Mouse (Mus musculus): ENCODE results near the gene Gm10130.
"Not testable (repeated sequence)": the region's sequence is repeated elsewhere in the genome, so short reads cannot be mapped to it uniquely, and the experiment has no call there.

Gene Gm10130

DNA sequence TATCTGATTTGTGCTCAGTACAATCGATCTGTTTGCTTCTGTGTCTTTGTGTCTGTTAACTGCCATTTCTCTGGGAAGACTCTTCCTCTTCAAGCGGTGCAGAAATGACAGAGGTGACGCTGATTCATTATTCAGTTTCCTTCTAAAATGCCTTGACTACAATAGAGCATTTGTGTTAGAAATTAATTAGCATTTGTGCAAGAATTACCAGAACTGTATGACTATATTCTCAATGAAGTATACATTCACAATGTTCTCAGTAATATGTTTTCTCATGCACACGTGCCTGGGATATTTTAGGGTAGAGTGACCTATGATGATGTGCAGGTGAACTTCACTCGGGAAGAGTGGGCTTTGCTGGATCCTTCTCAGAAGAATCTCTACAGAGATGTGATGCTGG lies at the start of gene Gm10130:
Gm10130 (plus strand) TSS at position 301 of the 400 bp plus-strand sequence.
- DNase-seq (ENCODE audit: low spot score in 2 of 2), result no peak

DNA sequence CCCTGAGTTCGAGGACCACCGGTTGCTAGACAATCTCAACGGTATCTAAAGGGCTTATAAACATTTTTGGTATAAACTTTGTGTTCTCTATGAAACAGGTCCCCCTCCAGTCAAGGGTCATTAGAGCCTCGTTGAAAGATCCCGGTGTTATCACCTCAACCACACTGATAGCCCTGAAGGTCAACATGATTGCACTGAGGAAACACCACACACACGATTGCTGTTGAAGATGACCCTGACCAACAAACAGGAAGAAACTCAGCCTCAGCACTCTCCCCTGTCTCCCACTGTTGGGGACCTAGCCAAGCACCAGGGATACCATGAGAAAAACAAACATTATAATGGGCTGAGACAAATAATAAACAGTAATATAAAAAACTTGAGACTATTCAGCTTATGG lies 29.8 kb upstream of the Gm10130 start:
- DNase-seq (ENCODE audit: low spot score in 2 of 2), result no peak

DNA sequence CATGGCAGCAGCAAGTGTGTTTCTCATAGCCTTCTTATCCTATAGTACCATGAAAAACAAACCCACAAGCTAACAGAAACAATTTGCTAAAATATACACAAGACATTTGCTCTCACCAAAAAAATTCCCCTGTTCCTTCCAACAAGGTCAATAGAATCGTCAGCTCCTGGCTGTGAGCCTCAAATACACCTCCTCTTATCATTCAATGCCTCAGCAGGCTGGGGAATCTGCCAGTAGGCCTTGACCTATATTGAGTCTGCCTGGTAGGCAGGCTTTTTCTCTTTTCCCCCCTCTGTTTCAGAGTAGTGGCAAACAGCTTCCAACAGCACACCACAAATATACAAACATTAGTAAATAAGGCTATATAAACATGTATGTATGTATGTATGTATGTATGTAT lies 24.4 kb upstream of the Gm10130 start:
- no peak for DNase-seq (ENCODE audit: low spot score in 2 of 2)

DNA sequence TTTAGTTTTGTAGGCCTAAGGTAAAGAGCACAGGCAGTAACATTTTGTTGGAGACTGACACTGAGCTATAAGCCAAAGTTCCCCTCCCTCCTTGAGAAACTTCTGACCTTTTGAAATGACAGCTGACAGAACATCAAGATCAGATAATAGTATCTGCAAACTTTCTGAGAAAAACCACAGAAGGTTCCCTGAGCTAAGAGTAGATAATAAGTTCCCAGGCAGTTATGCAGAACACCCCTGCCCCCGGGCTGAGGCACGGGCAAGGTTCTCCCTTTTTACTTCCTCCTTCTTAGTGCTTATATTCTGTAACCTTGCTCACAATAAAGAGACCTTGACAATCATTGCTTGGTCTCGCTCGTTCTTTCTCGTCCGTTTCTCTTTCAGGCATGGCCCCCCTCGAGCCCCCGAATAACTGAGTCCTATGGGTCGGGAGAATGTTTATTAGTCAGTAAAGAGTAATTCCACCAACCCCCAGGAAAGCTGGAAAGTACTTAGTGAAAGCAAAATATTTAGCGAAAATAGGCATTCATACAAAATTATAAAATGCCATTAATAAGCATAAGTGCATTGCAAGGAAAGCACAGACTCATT lies 16.2 kb upstream of the Gm10130 start:
- DNase-seq (ENCODE audit: low spot score in 2 of 2), result no peak

DNA sequence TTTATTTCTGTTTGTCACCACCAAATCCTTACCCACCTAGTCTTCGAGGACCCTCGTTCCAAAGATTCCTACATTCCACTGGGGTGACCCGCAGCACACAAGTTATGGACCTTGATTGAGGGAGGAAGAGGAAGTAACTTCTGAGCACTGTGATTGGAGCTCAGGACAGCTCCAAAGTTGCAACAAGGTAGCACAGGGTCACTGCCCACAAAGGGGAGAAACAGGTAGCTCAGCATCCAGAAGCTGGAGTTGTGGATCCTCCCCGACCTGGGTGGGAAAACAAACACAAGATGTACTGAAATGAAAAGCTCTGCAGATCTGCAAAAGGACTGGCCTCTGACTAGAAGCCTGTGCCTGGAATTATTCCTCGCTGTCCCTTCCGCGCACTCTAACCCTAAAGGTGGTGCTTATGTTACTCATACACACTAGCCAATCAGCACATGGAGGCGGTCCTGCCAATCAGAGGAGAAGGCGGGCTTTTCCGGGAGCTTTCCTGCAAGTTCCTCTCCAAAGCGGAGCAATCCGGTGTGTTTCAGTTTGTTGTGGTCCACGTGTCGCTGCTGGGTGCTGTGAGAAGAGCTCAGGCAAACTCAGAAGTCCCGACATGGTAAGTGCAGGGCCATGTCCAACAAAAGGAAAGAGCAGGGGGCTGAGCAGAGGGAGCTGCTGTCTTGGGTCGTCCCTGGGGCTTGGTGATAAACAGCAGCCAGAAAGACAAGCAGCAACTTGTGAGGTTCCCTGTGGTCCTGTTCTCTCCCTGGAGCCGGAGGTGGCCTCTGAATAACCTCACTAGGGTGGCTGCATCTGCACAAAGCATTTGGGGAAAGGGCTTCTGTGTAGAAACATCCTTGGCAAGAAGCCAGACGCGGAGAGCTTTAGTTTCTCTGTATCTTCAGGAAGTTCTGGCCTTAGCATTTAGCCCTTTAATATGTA lies 12.3 kb upstream of the Gm10130 start:
- DNase-seq (ENCODE audit: low spot score in 2 of 2), result peak; percentile 84 to 91

DNA sequence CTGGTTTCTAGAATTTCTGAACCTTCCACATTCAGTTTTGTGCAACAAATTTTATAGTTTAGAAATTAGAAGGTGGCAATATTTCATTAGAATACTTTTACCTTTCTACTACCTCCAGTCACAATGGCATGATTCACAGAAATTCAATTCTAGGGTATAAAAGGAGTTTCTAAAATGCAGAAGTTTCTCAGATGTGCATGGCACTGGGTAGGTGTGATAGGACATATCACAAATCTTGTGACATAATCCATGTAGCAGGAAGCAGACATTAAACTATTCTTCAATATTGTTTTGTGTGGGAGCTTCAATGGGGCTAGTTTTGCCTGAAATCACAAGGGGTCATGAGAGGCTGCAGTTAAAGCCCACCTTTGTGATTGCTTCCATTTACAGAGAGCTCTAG lies 7.4 kb upstream of the Gm10130 start:
- DNase-seq (ENCODE audit: low spot score in 2 of 2), result no peak

DNA sequence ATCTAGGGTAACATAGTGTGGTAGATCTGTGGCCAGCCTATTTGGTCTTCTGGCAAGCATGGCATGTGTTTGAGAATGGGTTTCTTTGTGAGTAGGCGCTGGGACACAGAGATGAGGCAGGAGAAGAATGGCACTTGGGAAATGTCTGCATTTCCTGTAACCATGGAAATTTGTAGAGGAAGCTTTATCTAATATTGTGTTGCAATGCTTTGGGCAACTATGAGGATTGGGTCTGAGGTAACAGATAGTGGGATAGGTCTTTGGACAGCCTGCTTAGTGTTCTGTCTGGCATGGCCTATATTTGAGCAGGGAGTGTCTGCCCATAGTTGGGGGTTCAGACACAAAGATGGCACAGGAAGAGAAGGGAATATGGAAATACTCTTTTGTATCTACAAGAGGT lies 4.5 kb upstream of the Gm10130 start:
- DNase-seq (ENCODE audit: low spot score in 2 of 2), result no peak

DNA sequence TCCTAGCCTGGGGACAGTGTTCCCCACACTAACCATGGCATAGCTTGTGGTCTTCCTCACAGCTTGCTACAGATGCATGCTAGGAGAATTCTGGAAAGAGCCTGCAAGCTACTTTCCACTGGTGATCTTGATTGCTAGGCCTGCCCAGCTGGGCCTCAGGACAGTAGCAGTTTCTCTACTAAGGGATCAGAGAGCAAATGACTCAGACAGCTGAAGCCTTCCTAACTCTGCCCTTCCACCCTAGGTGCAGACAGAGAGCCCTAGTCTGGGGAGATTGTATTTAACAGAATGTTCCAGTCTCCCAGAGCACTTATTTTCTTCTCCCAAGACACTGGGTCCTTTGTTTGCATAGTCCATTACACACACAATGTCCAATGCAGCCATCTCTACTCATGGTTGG lies 33.6 kb downstream of the Gm10130 start:
- not testable (repeated sequence) for DNase-seq (ENCODE audit: low spot score in 2 of 2)

DNA sequence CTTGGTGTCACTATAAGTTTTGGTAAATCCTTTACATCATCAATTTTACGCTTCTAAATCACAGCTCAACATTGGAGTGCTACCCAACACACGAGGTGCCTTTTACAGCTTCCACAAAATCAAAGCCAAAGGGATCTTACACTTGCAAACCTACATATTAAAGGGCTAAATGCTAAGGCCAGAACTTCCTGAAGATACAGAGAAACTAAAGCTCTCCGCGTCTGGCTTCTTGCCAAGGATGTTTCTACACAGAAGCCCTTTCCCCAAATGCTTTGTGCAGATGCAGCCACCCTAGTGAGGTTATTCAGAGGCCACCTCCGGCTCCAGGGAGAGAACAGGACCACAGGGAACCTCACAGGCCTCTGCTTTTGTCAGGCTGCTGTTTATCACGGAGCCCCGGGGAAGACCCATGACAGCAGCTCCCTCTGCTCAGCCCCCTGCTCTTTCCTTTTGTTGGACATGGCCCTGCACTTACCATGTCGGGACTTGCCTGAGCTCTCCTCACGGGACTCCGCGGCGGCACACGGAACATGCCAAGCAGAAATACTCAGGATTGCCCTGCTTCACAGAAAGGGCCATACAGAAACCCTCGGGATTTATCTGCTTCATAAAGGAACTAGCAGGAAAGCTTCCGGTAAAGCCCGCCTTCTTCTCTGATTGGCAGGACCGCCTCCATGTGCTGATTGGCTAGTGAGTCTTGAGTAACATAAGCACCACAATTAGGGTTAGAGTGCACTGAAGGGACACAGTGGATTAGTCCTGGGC lies 38.8 kb downstream of the Gm10130 start, which contains the start of gene 3300002I08Rik:
3300002I08Rik (minus strand) TSS at position 653 of the 765 bp plus-strand sequence.
- DNase-seq (ENCODE audit: low spot score in 2 of 2), result peak; percentile 85 to 91

DNA sequence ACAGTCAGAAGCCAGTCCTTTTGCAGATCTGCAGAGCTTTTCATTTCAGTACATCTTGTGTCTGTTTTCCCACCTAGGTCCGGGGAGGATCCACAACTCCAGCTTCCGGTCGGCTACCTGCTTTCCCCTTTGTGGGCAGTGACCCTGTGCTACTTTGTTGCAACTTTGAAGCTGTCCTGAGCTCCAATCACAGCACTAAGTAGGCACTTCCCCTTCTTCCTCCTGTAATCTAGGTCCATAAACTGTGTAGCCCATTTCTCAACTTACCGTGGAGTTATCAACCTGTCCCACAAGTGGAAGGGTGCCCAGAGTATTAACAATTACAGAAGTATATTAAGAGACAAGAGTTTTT lies 39.4 kb downstream of the Gm10130 start:
- DNase-seq (ENCODE audit: low spot score in 2 of 2), result no peak

DNA sequence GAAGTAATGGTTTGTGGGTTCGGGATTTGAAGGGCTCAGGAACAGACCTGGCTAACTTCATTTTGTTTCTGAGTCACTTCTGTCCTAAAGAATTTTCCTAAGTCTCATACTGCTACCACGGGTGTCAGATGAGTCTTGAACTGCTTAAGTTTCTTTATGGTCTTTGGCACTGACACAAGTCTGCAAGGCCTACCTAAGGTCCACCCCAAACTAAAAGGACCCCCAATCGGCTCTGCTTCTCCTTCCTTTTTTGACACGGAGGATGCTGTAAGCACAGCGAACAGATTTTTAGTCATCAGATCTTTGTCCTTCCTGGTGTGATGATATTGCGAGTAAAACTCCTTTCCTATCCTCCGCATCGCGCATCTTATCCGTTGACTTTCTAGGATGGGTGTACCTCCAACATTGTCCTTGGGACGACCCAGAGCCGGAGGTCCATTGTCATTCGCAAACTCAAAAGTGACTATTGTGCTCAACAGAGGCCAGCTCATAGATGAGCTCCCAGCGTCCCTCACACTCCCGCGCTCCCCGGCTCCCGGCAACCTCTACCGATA lies 62.1 kb downstream of the Gm10130 start:
- not testable (repeated sequence) for DNase-seq (ENCODE audit: low spot score in 2 of 2)

DNA sequence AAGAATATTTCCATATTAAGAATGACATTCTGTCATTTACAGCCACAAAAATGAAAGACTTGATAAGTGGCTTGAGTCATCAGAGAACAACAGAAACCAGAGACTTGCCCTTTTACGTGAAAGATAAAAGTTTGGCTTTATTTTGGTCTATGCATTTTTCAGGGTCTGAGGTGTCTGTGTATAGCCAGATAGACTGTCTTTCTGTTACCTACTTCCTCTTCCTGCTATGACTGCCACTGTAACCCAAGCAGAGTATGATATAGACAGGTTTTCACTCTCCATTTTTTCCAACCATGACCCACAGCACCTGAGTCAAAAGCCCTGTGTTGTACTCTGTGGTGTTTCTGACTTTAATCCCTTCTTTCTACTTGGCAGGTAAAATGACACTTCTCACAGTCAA lies 66.7 kb downstream of the Gm10130 start:
- DNase-seq (ENCODE audit: low spot score in 2 of 2), result no peak

DNA sequence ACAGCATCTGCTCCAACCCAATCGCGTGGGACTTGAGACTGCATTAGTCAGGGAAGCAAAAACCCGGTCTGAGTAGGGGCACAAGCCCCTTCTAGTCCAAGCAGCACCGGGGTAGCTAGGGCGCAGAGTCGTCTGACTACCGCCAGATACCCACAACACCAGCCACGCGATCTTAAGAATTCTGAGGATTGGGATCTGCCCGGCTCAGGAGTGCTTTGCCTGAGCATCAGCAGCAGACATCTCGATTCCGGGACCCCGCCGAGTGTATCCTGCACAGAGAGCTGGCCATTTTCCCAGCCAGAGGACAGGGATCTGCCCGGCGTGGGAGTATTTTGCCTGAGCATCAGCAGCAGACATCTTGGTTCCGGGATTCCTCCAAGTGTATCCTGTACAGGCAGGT lies 88.6 kb downstream of the Gm10130 start:
- DNase-seq (ENCODE audit: low spot score in 2 of 2), result not testable (repeated sequence)
